Mouse (Mus musculus) lung, postnatal 36 days (tissue): Measurements from ENCODE around the gene Anapc15-ps.

Experiments
- DNase-seq: peaks from one replicate; pipeline ENCODE4 v3.0.0; 2022; ENCODE audit warnings: mixed read lengths

Anapc15-ps gene

DNA sequence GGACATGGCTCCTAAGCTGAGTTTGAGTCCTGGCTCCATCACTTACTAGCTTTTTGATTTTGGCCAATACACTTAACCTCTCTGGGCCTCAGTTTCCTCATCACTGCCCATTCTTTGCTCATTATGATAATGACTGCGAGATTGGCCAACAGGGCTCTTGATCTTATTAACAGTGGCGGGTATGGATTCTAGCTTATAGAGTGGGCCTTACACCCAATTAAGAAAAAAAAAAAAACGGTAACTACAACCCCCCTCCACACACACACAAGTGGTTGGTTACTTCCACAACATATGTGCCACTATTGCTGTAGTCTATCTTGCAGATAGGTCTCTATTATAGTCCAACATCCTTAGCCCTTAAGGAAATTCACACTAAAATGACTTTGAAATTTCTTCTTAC is at the start of gene Anapc15-ps:
Anapc15-ps (minus strand) TSS at position 101 of the 400 bp plus-strand sequence.
- DNase-seq = no peak

- no peak for DNase-seq
Observed at GRCm38 (mm10) chr10:95722203-95722611, 49.0 kb upstream of the Anapc15-ps start.

- DNase-seq = no peak
Observed at GRCm38 (mm10) chr10:95720181-95720798, 47.0 kb upstream of the Anapc15-ps start.

- DNase-seq = no peak
Observed at GRCm38 (mm10) chr10:95719472-95719871, 46.2 kb upstream of the Anapc15-ps start.

DNA sequence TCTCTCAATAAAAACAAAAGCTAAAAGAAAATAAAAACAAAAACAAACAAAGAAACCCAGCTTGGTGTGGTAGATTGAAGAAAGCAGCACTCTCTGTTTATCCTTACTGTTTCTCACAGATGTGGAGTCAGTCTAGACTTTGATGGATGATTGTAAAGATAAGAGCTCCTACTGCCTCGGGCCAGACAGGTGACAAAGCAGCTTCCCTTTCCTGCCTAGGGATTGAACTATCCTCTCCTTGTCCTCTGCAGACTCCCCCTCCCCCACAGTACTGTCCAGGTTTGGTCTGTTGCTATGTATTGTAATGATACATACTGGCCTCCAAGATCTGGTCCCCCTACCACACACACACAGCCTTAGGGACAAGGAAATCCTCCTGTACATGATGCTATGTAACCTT is 45.5 kb upstream of the Anapc15-ps start:
- no peak for DNase-seq

DNA sequence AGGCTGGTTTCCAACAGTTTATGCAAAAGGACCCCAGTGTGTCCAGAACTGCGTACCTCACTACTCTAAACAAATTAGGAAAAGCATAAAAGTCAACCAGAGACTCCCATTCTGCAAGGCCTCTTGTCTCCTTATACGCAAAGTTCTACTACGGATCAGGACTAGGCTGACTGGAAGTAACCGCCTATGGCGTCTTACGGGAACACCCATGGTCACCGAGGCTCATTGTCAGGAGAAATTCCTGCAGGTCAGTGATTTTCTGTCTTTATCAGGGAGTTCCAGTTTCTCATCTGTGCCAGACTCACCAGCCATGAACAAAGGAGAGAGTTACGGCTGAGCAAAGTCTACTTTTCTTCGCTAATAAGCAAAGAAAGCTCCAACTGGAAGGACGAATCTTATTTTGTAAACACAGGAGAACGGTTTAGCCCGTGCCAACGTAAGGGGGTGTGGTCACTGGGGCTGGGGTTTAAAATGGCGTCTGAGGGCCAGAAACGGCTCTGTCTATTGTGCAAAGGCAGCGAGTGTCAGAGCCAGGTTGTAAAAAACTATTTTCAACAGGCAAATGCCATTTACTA is 43.9 kb upstream of the Anapc15-ps start:
- no peak for DNase-seq

DNA sequence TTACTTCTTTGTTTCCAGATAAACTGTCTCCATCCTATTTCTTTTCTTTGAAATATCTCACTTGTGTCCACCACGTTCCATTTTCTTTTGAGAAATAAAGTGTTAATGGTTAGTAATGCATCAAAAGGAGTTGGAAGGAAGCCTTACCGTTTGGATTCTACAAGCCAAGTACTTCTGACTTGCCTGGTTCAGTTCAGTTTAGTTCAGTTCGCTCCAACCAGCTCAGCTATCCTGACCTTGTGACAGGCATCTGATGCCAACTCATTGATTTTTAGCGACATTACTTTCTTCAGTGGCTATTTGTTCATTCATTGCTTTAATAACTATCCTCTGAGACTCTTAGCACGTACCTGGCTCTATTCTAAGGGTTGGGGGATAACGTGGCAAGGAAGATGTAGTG is 42.4 kb upstream of the Anapc15-ps start:
- DNase-seq = no peak

DNA sequence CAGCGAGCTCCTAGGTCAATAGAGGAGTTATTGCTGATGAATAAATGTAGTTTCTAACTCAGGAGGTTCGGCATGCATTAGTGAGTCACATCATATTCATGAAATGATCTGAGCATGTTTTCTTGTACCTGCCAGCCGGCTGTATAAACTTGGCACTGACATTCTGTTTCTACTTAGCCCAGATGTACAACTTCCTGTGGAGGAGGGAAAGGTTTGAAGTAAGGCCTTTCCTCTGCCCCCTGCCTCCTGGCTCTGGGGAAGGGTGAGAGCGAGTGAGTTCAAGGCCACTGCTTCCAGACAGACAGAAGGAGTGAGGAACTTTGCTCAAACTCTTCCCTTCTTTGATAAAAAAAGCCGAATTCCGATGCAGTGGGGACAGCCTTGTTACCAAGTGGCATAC is 39.0 kb upstream of the Anapc15-ps start:
- DNase-seq = no peak

DNA sequence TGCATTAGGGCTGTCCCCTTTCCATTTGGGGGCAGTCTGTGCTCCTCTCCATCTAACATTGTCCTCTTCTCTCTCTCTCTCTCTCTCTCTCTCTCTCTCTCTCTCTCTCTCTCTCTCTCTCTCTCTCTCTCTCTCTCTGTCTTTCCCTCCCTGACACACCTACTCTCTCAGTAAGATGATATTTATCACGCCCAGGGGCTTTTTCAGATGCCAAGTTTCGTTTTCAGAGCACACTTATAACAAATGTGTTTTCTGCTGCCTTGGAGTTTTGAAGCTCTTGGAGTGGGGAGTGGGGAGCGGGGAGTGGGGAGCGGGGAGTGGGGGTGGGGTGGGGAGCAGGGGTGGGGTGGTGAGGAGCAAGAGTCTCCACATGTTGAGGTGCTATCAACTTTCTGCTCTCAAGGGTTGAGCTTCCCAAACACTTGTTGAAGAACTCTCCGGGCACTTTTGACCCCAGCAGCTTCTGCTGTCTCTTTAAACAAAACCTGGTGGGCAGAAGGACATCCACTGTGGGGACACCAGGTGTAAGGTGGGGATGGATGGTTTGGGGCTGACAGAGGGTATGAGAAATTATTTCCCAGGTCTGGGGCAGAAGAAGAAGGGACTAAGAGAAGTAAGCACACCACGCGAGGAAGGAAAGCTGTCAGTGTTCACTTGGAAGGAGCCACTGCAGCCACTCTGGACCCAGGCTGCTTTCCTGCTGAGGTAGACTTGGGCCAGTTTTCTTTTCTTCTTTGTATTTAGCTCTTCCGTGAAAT is 36.8 kb upstream of the Anapc15-ps start:
- DNase-seq = no peak

- no peak for DNase-seq
Observed at GRCm38 (mm10) chr10:95709143-95709880, 36.1 kb upstream of the Anapc15-ps start.

- DNase-seq = no peak
Observed at GRCm38 (mm10) chr10:95708001-95708400, 34.8 kb upstream of the Anapc15-ps start.

GRCm38 (mm10) chr10:95706867-95707266 is 33.6 kb upstream of the Anapc15-ps start:
- no peak for DNase-seq

DNA sequence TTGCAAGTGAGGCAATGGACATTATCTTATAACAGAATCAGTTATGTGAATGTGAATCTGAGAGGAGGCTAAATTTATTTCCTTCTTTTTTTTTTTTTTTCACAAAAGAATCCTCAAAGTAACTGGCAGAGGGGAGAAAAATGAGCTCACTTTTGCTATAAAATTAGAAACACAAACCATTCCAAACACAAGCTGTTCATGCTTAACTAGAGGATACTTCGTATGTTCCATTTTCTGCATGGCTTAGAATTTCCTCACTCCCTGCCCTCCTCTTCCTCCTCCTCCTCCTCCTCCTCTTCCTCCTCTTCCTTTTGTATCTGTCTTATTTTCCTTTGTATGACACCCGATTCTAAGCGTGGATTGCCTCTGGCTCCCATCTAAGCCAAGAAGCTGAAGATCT is 32.5 kb upstream of the Anapc15-ps start:
- DNase-seq = no peak

DNA sequence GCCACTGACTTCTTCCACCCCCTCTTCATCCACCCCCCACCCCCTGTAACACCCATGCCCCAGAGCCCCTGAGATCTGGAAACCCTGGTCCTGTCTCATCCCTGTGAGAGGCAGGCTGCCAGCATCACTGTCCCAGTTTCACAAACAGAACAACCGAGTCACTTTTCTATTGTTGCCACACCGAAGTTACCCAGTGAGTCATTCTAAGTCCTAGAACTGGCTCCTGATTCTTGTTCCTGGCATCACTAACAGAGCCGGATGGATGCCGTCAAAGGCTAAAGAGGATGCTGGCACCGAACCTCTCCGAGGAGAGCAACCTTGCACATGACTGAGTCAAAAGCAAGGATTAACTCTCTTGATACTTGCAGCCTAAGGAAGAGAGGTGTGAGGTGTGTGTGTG is 31.6 kb upstream of the Anapc15-ps start:
- DNase-seq = peak; percentile 17

GRCm38 (mm10) chr10:95703730-95704129 is 30.5 kb upstream of the Anapc15-ps start:
- DNase-seq = no peak

DNA sequence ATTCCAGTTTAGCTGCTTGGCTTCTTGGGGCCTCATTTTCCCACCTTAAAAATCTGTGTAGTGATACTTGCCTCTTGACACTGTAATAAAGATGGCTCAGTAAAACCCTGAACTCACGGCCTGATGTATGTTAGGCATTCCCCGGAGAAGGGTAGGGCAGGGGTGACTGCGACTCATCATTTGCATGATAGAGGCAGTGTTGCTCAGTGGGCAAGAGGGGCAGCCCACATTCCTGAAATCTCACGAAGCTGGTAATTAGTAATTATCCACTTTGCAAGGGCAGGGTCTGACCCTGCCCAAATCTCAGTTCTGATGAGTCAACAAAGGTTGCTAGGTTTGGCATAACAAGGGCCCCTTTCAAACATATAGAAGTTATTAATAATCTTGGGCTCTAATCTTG is 27.2 kb upstream of the Anapc15-ps start:
- no peak for DNase-seq

DNA sequence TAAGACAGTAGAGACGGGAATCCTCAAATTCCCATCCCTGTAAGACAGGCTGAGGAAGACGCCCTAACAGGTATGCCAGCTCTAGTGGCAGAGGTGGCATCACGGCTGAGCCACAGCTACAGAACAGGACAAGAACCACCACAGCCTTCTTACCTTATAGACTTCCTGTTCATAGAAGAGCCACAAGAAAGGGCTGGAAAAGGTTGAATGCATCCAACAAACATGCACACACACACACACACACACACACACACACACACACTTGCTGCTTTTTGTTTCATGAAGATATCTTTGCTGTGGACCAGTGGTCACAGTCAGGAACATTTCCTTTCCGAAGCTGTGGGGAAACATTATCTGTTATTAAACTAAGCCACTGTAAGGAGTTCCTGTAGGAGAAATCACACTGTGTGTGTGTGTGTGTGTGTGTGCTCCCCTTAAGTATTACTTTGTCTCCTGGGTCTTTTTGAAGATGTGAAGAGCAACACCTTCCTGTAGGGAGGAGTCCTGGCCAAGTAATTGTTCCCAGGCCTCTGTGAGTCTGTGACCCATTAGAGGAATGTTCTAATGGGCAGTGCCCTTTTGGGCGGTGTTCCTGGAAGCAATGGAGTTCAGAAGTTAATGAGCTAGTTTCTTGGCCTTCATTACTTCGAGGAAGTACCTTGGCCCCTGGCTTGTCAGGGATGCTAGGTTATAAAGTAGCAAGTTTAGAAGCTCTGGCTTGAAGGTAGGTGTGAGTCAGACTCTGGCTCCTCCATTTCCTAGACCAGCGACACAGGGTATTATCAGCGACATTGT is 25.9 kb upstream of the Anapc15-ps start:
- DNase-seq = no peak

- DNase-seq = no peak
Observed at GRCm38 (mm10) chr10:95696253-95696641, 23.0 kb upstream of the Anapc15-ps start.

DNA sequence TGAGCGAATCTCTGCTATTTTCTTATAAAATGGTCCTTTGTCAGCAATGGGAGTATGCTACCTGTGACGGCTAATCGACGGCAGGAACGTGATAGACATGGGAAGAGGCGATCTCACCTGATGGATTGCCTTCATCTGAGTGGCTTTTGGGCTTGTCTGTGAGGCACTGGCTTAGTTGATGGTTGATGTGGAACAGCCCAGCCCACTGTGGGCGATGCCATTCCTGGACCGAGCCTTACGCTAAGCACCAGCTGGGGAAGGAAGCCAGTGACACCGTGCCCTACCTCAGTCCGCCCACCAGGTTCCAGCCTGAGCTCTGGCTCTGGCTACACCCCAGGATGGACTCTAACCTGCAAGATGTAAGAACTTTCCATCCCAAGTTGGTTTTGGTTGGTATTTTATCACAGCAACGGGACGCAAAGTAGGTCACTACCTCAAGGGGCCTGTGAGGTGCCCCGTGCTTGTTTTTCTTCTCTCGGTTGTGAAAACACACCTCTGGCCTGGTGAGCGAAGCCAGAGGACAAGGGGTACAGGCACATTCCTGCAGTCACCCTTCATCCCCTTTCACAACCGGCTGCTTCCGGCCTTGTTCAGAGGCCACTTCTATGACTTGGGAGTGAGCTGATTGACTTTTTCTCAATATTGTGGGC is 22.5 kb upstream of the Anapc15-ps start:
- DNase-seq = no peak

DNA sequence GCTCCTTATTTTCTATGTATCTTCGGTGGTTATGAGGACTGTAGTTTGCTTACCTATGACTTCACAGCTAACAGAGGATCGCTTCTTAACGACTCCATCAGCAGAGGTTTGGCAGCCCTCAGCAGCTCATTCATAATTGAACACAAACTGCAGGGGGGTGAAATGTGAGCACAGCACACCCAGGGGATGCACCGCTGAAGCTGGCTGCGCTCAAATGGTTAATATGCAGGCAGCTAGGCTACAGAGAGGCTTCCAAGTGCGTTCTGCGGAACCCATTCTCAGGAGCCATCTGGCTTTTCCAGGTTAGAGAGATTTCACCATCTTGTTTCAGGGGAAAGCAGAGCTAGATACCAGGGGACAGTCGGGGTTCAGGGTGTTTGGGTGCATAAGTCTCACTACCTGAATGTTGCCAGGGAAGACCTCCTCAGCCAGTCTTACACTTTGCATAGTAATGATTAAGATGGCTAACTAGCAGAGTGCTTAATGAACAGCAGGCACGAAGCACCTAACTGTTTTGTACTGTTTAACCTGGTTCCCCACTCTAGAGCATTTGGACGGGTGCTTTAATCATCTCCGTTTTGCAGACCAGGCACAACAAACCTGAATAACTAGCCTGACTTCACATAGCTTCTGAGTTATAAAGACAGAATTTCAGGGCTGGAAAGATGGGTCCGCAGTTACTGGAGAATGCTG is 21.5 kb upstream of the Anapc15-ps start:
- no peak for DNase-seq

- DNase-seq = no peak
Observed at GRCm38 (mm10) chr10:95691347-95691746, 18.1 kb upstream of the Anapc15-ps start.

- DNase-seq = no peak
Observed at GRCm38 (mm10) chr10:95689833-95690232, 16.6 kb upstream of the Anapc15-ps start.
